Mouse (Mus musculus) erythroblast, embryonic 14.5 days (primary cell): ENCODE results near the gene Fgf9. TPM values are rescaled to one million over a fixed set of nuclear protein-coding genes. Genes with fewer than 3 reads are reported as not detected.

Source experiments
- H3K27me3 ChIP-seq: 2 replicates; pipeline ENCODE4 v1.6.1; 2012; ENCODE audit warnings: inconsistent platforms; ENCODE audit not compliant: control insufficient read depth
- H3K36me3 ChIP-seq: 2 replicates; pipeline ENCODE4 v1.6.1; 2012; ENCODE audit warnings: mild to moderate bottlenecking, inconsistent platforms; ENCODE audit not compliant: control insufficient read depth
- H3K4me1 ChIP-seq: 2 replicates; pipeline ENCODE4 v1.6.1; 2012; ENCODE audit warnings: inconsistent platforms; ENCODE audit not compliant: control insufficient read depth
- H3K4me3 ChIP-seq: replicated peaks from 2 replicates; pipeline ENCODE3; 2012; ENCODE audit warnings: moderate library complexity, mild to moderate bottlenecking, inconsistent platforms
- H3K9me3 ChIP-seq: 2 replicates; pipeline ENCODE4 v1.6.1; 2012; ENCODE audit warnings: low read length, inconsistent platforms, mixed read lengths; ENCODE audit not compliant: control insufficient read depth
- GATA1 ChIP-seq: IDR thresholded peaks from 2 replicates; pipeline ENCODE4 v1.6.1; 2012; ENCODE audit warnings: low read length, inconsistent platforms, mixed read lengths
- TAL1 ChIP-seq: IDR thresholded peaks from 3 replicates; pipeline ENCODE4 v1.6.1; 2012; ENCODE audit warnings: low read length, inconsistent platforms, mixed read lengths
- polyA plus RNA-seq: library from polyadenylated mRNA; stranded (reverse); fragments of >175 nt; gene quantifications from 2 replicates; pipeline ENCODE4 v1.2.3, GENCODE M21; 2012

The Fgf9 gene
- polyA plus RNA-seq, 1 experiment = not detected

DNA sequence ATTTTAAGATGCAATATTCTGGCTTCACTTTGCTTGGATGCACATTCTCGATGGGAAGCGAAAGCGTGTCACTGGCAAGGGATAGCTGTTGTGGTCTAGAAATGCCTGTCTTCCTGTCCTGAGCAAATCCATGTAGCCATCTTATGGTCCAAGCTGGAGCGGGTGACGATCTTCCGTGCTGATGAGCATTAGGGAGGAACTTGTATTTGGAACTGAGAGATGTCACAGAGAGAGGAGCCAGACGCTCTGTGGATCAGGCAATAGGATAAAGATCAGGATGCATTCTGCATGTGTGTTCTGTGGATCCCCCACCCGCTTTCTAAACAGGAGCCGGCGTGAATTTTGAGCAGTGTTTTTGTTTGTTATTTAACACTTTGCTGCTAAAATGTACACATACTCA lies 41.2 kb downstream of the Fgf9 start:
- H3K9me3 ChIP-seq = no peaks in the 10 kb centered on the region
- H3K4me3 ChIP-seq = no peak overlapping the region
- TF ChIP-seq TAL1 (no peak), GATA1 (no peak)
- no peaks in the 10 kb centered on the region for H3K4me1 ChIP-seq
- H3K36me3 ChIP-seq = no peaks in the 10 kb centered on the region
- H3K27me3 ChIP-seq = no peaks in the 10 kb centered on the region

DNA sequence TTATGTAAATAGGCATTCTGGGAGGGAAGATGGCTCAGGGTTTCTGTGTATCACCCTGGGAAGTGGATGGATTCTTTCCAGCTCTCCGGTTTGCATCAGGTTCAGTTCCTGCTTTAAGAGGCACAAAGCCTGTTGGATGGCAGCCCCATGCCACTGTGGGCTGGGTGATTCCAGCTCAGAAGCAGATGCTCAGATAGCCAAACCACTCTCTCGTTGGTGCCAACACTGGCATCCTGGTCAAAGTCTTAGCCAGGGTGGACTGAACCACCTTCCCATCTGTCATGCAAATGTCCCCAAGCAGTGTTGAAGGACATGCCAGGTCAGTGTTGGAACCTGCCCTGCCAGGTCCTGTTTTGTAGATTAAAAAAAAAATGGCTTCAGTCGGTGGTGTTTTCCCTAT lies 42.0 kb downstream of the Fgf9 start:
- TF ChIP-seq TAL1 = no peak
- no peak for TF ChIP-seq GATA1
- H3K36me3 ChIP-seq = no peaks in the 10 kb centered on the region
- H3K4me1 ChIP-seq = no peaks in the 10 kb centered on the region
- H3K27me3 ChIP-seq = no peaks in the 10 kb centered on the region
- no peaks in the 10 kb centered on the region for H3K9me3 ChIP-seq
- no peak overlapping the region for H3K4me3 ChIP-seq

GRCm38 (mm10) chr14:58113180-58113579 lies 42.8 kb downstream of the Fgf9 start:
- H3K27me3 ChIP-seq = no peaks in the 10 kb centered on the region
- TF ChIP-seq TAL1 (no peak), GATA1 (no peak)
- H3K9me3 ChIP-seq = 0 out of 2 replicates have a peak, but pooled peaks cover 3% of the 10 kb centered on the region
- no peak overlapping the region for H3K4me3 ChIP-seq
- H3K4me1 ChIP-seq = no peaks in the 10 kb centered on the region
- no peaks in the 10 kb centered on the region for H3K36me3 ChIP-seq

DNA sequence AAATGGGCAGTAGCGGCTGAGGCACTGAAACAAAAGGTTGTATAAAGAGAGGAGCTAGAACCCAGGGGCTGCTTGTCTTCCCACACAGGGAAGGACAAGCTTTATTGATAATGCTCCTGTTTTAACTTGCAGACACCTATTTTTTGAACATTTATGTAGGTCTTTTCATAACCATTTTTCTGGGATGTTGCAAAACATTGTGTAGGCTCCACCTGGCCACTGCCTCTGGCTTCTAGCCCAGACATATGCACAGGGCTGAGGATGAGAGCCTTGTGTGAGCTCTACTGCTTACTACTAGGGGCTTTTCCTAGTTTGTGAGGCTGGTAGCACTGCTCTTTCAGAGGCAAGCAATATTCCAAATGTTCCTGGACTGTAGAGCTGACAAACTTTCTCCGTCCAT lies 43.8 kb downstream of the Fgf9 start:
- Histone ChIP-seq H3K9me3 (0 out of 2 replicates have a peak, but pooled peaks cover 3% of the 10 kb centered on the region), H3K4me1 (no peaks in the 10 kb centered on the region), H3K4me3 (no peak overlapping the region), H3K27me3 (no peaks in the 10 kb centered on the region), H3K36me3 (no peaks in the 10 kb centered on the region)
- TF ChIP-seq TAL1 (no peak), GATA1 (no peak)

DNA sequence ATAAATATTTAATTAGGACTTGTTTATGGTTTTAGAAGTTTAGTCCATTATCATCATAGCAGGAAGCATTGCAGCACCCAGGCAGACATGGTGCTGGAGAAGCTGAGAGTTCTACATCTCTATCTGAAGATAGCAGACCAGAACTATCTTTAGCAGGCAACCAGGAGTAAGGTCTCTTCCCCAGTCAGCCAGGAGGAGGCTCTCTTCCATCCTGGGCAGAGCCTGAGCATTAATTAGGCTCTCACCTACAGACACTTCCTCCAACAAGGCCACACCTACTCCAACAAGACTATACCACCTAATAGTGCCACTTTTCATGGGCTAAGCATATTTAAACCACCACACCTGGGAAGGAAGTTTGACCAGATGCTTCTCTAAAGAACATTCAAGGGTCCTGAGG lies 54.3 kb downstream of the Fgf9 start:
- H3K4me3 ChIP-seq = no peak overlapping the region
- no peaks in the 10 kb centered on the region for H3K4me1 ChIP-seq
- no peak for TF ChIP-seq TAL1
- TF ChIP-seq GATA1 = no peak
- H3K36me3 ChIP-seq = no peaks in the 10 kb centered on the region
- no peaks in the 10 kb centered on the region for H3K9me3 ChIP-seq
- H3K27me3 ChIP-seq = no peaks in the 10 kb centered on the region

- H3K4me1 ChIP-seq = no peaks in the 10 kb centered on the region
- no peak for TF ChIP-seq TAL1
- TF ChIP-seq GATA1 = no peak
- no peak overlapping the region for H3K4me3 ChIP-seq
- no peaks in the 10 kb centered on the region for H3K27me3 ChIP-seq
- no peaks in the 10 kb centered on the region for H3K36me3 ChIP-seq
- no peaks in the 10 kb centered on the region for H3K9me3 ChIP-seq
Measured at GRCm38 (mm10) chr14:58126508-58126907, 56.2 kb downstream of the Fgf9 start.

DNA sequence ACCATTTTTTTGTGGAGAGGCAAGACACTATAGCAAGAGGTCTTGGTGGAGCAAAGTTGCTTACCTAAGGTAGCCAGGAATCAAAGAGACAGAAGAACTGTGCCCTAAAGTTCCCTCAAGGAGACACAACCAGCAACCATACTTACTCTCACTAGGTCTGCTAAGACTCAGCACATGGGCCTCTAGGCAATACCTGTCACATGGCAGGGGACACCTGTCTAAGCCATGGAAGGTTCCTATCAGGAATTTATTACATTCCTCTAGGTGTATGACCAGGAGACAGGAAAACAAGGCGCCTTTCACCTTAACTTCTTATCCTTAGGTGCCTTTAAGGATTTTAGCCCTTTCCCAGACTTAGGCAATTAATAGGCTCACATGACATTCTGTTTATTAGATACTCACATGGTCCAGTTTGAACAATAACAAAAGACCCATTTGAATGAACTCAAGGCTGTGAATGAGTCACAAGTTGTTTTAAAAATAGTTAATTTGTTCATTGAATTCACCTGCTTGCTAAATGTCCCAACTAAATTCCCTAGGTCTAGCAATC lies 69.2 kb downstream of the Fgf9 start:
- H3K36me3 ChIP-seq = no peaks in the 10 kb centered on the region

DNA sequence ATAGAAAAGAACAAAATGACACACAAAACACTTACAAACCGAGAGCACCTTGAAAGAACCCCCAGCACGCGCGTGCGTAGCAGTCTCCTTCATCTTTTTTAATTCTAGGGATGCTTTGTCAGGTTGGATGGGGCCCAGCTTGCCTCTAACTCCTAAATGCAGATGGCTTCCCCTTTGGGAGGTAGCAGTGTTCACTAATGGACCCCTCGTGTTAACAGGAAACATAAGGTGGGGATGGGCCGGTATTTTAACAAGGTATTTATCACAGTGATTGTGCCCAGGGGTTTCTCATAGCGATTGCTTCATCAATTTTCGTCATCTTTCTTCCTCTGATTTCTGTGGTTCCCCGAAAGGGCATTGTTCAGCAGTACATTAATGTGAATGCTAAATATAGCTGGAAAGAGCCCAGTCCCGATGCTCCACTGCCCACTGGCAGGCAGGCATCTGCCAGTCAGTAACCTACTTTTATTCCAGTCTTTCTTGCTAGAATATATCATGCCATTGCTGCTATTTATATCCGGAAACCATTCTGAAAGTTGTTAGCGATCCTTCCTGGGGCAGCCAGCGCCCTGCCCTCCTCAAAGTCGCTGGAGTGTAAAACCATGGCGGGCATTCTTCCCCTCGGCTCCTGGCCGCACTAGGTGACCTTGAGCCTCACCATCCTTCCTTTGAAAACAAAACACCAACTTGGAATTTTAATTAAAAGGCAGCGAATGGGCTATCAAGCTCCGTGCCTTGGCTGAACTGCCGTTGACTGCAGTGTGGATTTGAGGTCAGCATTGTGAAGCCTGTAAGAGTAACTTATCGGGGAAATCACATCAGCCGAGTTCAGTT lies 79.5 kb downstream of the Fgf9 start:
- H3K4me3 ChIP-seq = no peak overlapping the region
- TF ChIP-seq TAL1 (no peak), GATA1 (no peak)
- no peaks in the 10 kb centered on the region for H3K27me3 ChIP-seq
- H3K4me1 ChIP-seq = no peaks in the 10 kb centered on the region
- no peaks in the 10 kb centered on the region for H3K9me3 ChIP-seq
- no peaks in the 10 kb centered on the region for H3K36me3 ChIP-seq

More for the DNA sequence above, 69.2 kb downstream of the Fgf9 start:
- no peaks in the 10 kb centered on the region for H3K27me3 ChIP-seq
- no peaks in the 10 kb centered on the region for H3K9me3 ChIP-seq
- H3K4me3 ChIP-seq = no peak overlapping the region
- TF ChIP-seq GATA1 (no peak), TAL1 (no peak)
- H3K4me1 ChIP-seq = no peaks in the 10 kb centered on the region

- H3K9me3 ChIP-seq = no peaks in the 10 kb centered on the region
- no peaks in the 10 kb centered on the region for H3K27me3 ChIP-seq
- no peak overlapping the region for H3K4me3 ChIP-seq
- TF ChIP-seq GATA1 (no peak), TAL1 (no peak)
- H3K4me1 ChIP-seq = no peaks in the 10 kb centered on the region
- no peaks in the 10 kb centered on the region for H3K36me3 ChIP-seq
Measured at GRCm38 (mm10) chr14:58150471-58150855, 80.1 kb downstream of the Fgf9 start.

DNA sequence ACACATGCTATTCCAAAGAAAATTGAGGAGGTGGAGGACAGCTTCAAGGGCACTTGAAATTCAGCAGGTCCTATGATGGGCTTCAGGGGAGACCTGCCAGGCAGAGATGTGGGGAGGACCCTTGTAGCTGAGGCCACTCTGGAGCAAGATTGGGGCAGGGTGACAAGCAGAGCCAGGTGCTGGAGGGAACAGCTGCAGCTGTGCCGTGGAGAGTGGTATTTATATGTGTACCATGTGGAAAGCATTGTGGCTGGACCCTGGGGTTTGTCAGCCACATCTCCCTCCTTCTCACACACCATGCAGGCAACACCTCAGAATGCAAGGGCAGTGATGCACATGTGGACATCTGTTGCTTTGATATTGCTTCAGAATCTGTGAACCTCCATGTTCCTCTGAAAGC lies 81.8 kb downstream of the Fgf9 start:
- Histone ChIP-seq H3K27me3 (no peaks in the 10 kb centered on the region), H3K4me1 (no peaks in the 10 kb centered on the region), H3K9me3 (no peaks in the 10 kb centered on the region), H3K36me3 (no peaks in the 10 kb centered on the region), H3K4me3 (no peak overlapping the region)
- TF ChIP-seq GATA1 (no peak), TAL1 (no peak)
